Mouse (Mus musculus): ENCODE measurements around the gene Acp2. TPM values are rescaled to one million over a fixed set of nuclear protein-coding genes. Genes with fewer than 3 reads are reported as not detected.
A peak's percentile ranks its signal among the peaks of the same experiment; 100 is the strongest.

Acp2 gene
- polyA plus RNA-seq, 1 experiment: not detected

- WGBS: 3% methylated on average over 22 of the region's 22 CpGs
- peaks cover 18% of the 10 kb centered on the region for H3K4me1 ChIP-seq (ENCODE audit: control insufficient read depth, insufficient read depth, low read length)
- TF ChIP-seq CTCF (IDR thresholded peaks at IDR 0.05; ENCODE audit: insufficient read depth, low read depth, low read length): no peak
- TF ChIP-seq POLR2A (IDR thresholded peaks at IDR 0.05; ENCODE audit: insufficient read depth, low read depth, low read length): no peak
- 0 out of 2 replicates have a peak overlapping the region, but pooled peaks have one; percentile 2 for H3K27ac ChIP-seq (ENCODE audit: insufficient read depth, low read depth, low read length)
- peak overlapping the region; percentile 53 for H3K4me3 ChIP-seq (ENCODE audit: insufficient read depth, low read depth, low read length)
Measured at GRCm38 (mm10) chr2:91257126-91257980, 54.7 kb downstream of the Acp2 start.

- TF ChIP-seq CTCF (IDR thresholded peaks at IDR 0.05; ENCODE audit: insufficient read depth, low read depth, low read length) (no peak), POLR2A (IDR thresholded peaks at IDR 0.05; ENCODE audit: insufficient read depth, low read depth, low read length) (no peak)
- WGBS: 36% methylated on average over 5 of the region's 5 CpGs
- H3K27ac ChIP-seq (ENCODE audit: insufficient read depth, low read depth, low read length): 0 out of 2 replicates have a peak overlapping the region, but pooled peaks have one; percentile 2
- peaks cover 18% of the 10 kb centered on the region for H3K4me1 ChIP-seq (ENCODE audit: control insufficient read depth, insufficient read depth, low read length)
- peak overlapping the region; percentile 53 for H3K4me3 ChIP-seq (ENCODE audit: insufficient read depth, low read depth, low read length)
Measured at GRCm38 (mm10) chr2:91258054-91258453, 55.4 kb downstream of the Acp2 start.

- TF ChIP-seq POLR2A (IDR thresholded peaks at IDR 0.05; ENCODE audit: insufficient read depth, low read depth, low read length) (no peak), CTCF (IDR thresholded peaks at IDR 0.05; ENCODE audit: insufficient read depth, low read depth, low read length) (no peak)
- Histone ChIP-seq H3K4me3 (ENCODE audit: insufficient read depth, low read depth, low read length) (no peak overlapping the region), H3K27ac (ENCODE audit: insufficient read depth, low read depth, low read length) (no peak overlapping the region), H3K4me1 (ENCODE audit: control insufficient read depth, insufficient read depth, low read length) (peaks cover 18% of the 10 kb centered on the region)
- WGBS: 61% methylated on average over 1 of the region's 1 CpGs
Measured at GRCm38 (mm10) chr2:91258830-91259229, 56.1 kb downstream of the Acp2 start.

DNA sequence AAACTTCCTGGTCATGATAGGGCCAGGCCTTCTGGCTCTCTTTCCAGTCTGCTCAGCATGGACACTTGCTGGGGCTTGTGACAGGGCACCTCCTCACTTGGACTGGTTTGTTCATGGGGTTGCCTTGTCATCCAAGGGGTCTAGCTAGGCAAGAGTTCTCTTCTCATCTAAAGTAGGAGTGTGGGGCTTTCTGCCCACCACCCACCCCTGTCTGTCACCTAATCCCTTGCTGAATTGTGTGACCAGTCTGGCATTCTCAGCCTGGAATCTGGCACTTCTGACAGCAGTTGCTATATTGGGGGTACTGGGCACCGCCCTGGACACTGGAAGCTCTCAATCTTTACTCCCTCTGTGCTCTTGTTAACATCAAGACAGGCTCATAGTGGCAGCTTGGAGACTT is 56.8 kb downstream of the Acp2 start:
- TF ChIP-seq POLR2A (IDR thresholded peaks at IDR 0.05; ENCODE audit: insufficient read depth, low read depth, low read length) (no peak), CTCF (IDR thresholded peaks at IDR 0.05; ENCODE audit: insufficient read depth, low read depth, low read length) (no peak)
- Histone ChIP-seq H3K4me1 (ENCODE audit: control insufficient read depth, insufficient read depth, low read length) (peaks cover 23% of the 10 kb centered on the region), H3K27ac (ENCODE audit: insufficient read depth, low read depth, low read length) (no peak overlapping the region), H3K4me3 (ENCODE audit: insufficient read depth, low read depth, low read length) (no peak overlapping the region)
- 89% methylated on average over 1 of the region's 1 CpGs for WGBS

Other genes starting within 250 kb of the Acp2 start
- gene Rapsn, start 167.3 kb upstream of the Acp2 start, polyA plus RNA-seq (2012; ENCODE audit: insufficient read depth, insufficient read length, low replicate concordance, missing spikeins): not detected in 2 replicates
- gene Psmc3, start 148.9 kb upstream of the Acp2 start, polyA plus RNA-seq (2012; ENCODE audit: insufficient read depth, insufficient read length, low replicate concordance, missing spikeins): not detected in 2 replicates
- not detected in 2 replicates for gene Slc39a13, start 132.5 kb upstream of the Acp2 start, polyA plus RNA-seq (2012; ENCODE audit: insufficient read depth, insufficient read length, low replicate concordance, missing spikeins)
- not detected in 2 replicates for gene Spi1, start 120.5 kb upstream of the Acp2 start, polyA plus RNA-seq (2012; ENCODE audit: insufficient read depth, insufficient read length, low replicate concordance, missing spikeins)
- not detected in 2 replicates for gene Mybpc3, start 84.7 kb upstream of the Acp2 start, polyA plus RNA-seq (2012; ENCODE audit: insufficient read depth, insufficient read length, low replicate concordance, missing spikeins)
- 318 TPM in 1 of 2 replicates, not detected in the other for gene Madd, start 19.0 kb upstream of the Acp2 start, polyA plus RNA-seq (2012; ENCODE audit: insufficient read depth, insufficient read length, low replicate concordance, missing spikeins)
- not detected in 2 replicates for gene Nr1h3, start 51 bp upstream of the Acp2 start, polyA plus RNA-seq (2012; ENCODE audit: insufficient read depth, insufficient read length, low replicate concordance, missing spikeins)
- not detected in 2 replicates for gene Ddb2, start 34.1 kb downstream of the Acp2 start, polyA plus RNA-seq (2012; ENCODE audit: insufficient read depth, insufficient read length, low replicate concordance, missing spikeins)
- gene Pacsin3, start 53.1 kb downstream of the Acp2 start, polyA plus RNA-seq (2012; ENCODE audit: insufficient read depth, insufficient read length, low replicate concordance, missing spikeins): not detected in 2 replicates
- gene Arfgap2, start 62.1 kb downstream of the Acp2 start, polyA plus RNA-seq (2012; ENCODE audit: insufficient read depth, insufficient read length, low replicate concordance, missing spikeins): not detected in 2 replicates
- gene 1110051M20Rik, start 241.8 kb downstream of the Acp2 start, polyA plus RNA-seq (2012; ENCODE audit: insufficient read depth, insufficient read length, low replicate concordance, missing spikeins): not detected in 2 replicates